Comparison of ENCODE assay signal across 8 mouse cellular contexts in the genomic region with DNA sequence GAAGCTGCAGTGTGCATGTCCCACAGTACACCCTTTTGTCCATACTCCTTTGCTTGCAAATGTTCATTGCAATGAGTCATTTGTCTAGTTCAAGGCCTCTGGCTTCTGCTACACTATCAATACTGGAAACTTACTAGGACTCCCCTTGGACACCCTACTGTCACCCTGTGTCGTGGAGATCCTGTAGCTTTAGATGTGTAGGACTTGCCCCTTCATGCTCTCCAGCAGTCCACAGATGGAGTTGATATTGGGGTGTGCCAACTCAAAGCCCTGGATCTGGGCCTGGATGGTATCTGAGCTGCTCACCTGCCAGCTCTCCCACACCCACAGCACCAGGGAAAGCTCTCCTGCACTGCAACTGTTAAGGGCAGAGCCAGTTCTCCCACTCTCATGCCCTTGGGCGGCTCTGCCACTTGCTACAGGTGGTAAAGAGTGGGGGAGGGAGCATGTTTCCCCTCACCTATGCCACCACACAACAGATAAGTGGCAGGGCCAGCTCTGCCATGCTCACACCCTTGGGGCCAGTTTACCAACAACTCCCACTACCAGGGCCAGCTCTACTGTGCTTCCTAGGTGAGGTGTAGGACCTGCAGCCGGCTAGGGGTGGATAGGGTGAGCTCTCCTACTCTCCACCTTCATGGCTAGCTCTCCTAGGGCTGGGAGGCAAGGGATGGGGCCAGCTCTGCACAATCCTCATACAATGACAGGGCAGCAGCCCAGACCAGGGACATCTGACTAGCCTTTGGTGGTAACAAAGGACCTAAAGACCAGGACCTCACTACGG. TPM values are rescaled to one million over a fixed set of nuclear protein-coding genes. Genes with fewer than 3 reads are reported as not detected.
DNase-seq lines count a peak whose midpoint lies in the region; ATAC-seq and TF ChIP-seq lines count a peak whose summit lies in the region.

No protein-coding gene starts in this region.

- no peak for DNase-seq in kidney, adult 11 months
- peak; percentile 25 for DNase-seq in kidney, postnatal 10 days
- DNase-seq in midbrain, postnatal 0 days (ENCODE audit: low spot score), result no peak
- DNase-seq in gastrocnemius, postnatal 36 days, result no peak
- DNase-seq in adrenal gland, postnatal 10 days, result no peak
- no peak for DNase-seq in right cerebral cortex, postnatal 36 days (ENCODE audit: low spot score in 2 of 2)

- 43% methylated on average over 4 of the region's 4 CpGs for WGBS in kidney, embryonic 15.5 days
- 40% methylated on average over 4 of the region's 4 CpGs for WGBS in embryonic facial prominence, embryonic 13.5 days
- WGBS in midbrain, postnatal 0 days, result 43% methylated on average over 4 of the region's 4 CpGs

- H3K9me3 ChIP-seq in kidney, embryonic 15.5 days (replicated peaks), result no peaks in the 10 kb centered on the region
- H3K9me3 ChIP-seq in embryonic facial prominence, embryonic 13.5 days, result no peaks in the 10 kb centered on the region
- H3K9me3 ChIP-seq in midbrain, postnatal 0 days (ENCODE audit: low read length), result no peaks in the 10 kb centered on the region

- no peaks in the 10 kb centered on the region for H3K27me3 ChIP-seq in kidney, embryonic 15.5 days
- no peaks in the 10 kb centered on the region for H3K27me3 ChIP-seq in embryonic facial prominence, embryonic 13.5 days
- H3K27me3 ChIP-seq in midbrain, postnatal 0 days (ENCODE audit: insufficient read depth, low read length), result no peaks in the 10 kb centered on the region

- peak overlapping the region; percentile 30; the same call in 1 of the 2 replicates for H3K27ac ChIP-seq in kidney, embryonic 15.5 days
- no peak overlapping the region; the same call in 1 of the 2 replicates for H3K27ac ChIP-seq in embryonic facial prominence, embryonic 13.5 days
- H3K27ac ChIP-seq in midbrain, postnatal 0 days (ENCODE audit: low read depth, low read length), result no peak overlapping the region

- H3K9ac ChIP-seq in kidney, embryonic 15.5 days, result no peak overlapping the region
- no peak overlapping the region for H3K9ac ChIP-seq in embryonic facial prominence, embryonic 13.5 days
- 0 out of 2 replicates have a peak overlapping the region, but pooled peaks have one; percentile 1 for H3K9ac ChIP-seq in midbrain, postnatal 0 days (replicated peaks; ENCODE audit: low read length, poor library complexity, severe bottlenecking)

- ATAC-seq in kidney, embryonic 15.5 days (replicated peaks; ENCODE audit: low FRiP score), result peak; percentile 57
- ATAC-seq in embryonic facial prominence, embryonic 13.5 days (ENCODE audit: insufficient number of reproducible peaks, insufficient read depth, low FRiP score, low TSS enrichment, low read depth), result peak; percentile 15; the same call in 1 of the 2 replicates
- peak; percentile 21; the same call in 1 of the 2 replicates for ATAC-seq in midbrain, postnatal 0 days (ENCODE audit: low FRiP score)

- H3K36me3 ChIP-seq in kidney, embryonic 15.5 days, result peaks cover 44% of the 10 kb centered on the region
- H3K36me3 ChIP-seq in embryonic facial prominence, embryonic 13.5 days, result peaks cover 40% of the 10 kb centered on the region
- peaks cover 15% of the 10 kb centered on the region for H3K36me3 ChIP-seq in midbrain, postnatal 0 days (ENCODE audit: insufficient read depth, low read length)

- no peak for TF ChIP-seq CTCF in midbrain, postnatal 0 days (IDR thresholded peaks at IDR 0.05)

- intact Hi-C loops in gastrocnemius, postnatal 36 days (cut with DNase I), result loop anchor here (5.0 to 10.0 kb wide), 2 partner anchors 221 to 718 kb away; partner anchors contain the start of gene Xylt1

- H3K4me1 ChIP-seq in kidney, embryonic 15.5 days, result no peaks in the 10 kb centered on the region
- H3K4me1 ChIP-seq in embryonic facial prominence, embryonic 13.5 days, result no peaks in the 10 kb centered on the region
- H3K4me1 ChIP-seq in midbrain, postnatal 0 days (ENCODE audit: insufficient read depth, low read length), result no peaks in the 10 kb centered on the region

- no peak overlapping the region for H3K4me2 ChIP-seq in kidney, embryonic 15.5 days
- no peak overlapping the region for H3K4me2 ChIP-seq in embryonic facial prominence, embryonic 13.5 days
- H3K4me2 ChIP-seq in midbrain, postnatal 0 days (ENCODE audit: low read depth, low read length, poor library complexity, severe bottlenecking), result no peak overlapping the region

- H3K4me3 ChIP-seq in kidney, embryonic 15.5 days (replicated peaks), result no peak overlapping the region
- H3K4me3 ChIP-seq in embryonic facial prominence, embryonic 13.5 days, result no peak overlapping the region
- no peak overlapping the region for H3K4me3 ChIP-seq in midbrain, postnatal 0 days (ENCODE audit: low read depth, low read length)

RNA-seq across cellular contexts. Expression of gene Rps15a, which starts 13.1 kb away (rescaled TPM):
- 803 and 853 TPM in 2 replicates for polyA plus RNA-seq in kidney, embryonic 15.5 days (2015; fragmentation: Nextera tagmentation; extraction: Ambion mirVana)
- 855 and 911 TPM in 2 replicates for polyA plus RNA-seq in embryonic facial prominence, embryonic 13.5 days (2015; fragmentation: Nextera tagmentation; extraction: Ambion mirVana)
- total RNA-seq in midbrain, postnatal 0 days (2014; rRNA removed), result 196 and 242 TPM in 2 replicates
- polyA plus RNA-seq in midbrain, postnatal 0 days (2015; fragmentation: Nextera tagmentation; extraction: Ambion mirVana), result 322 and 337 TPM in 2 replicates
- total RNA-seq in gastrocnemius, postnatal 36 days (2021), result 100 to 1,000 TPM; 374 to 433 TPM
- total RNA-seq in adrenal gland, postnatal 10 days (2021), result 100 to 1,000 TPM; 881 to 957 TPM

RNA-seq across cellular contexts. Expression of gene Arl6ip1, which starts 26.6 kb away (rescaled TPM):
- 517 and 562 TPM in 2 replicates for polyA plus RNA-seq in kidney, embryonic 15.5 days (2015; fragmentation: Nextera tagmentation; extraction: Ambion mirVana)
- polyA plus RNA-seq in embryonic facial prominence, embryonic 13.5 days (2015; fragmentation: Nextera tagmentation; extraction: Ambion mirVana), result 525 and 530 TPM in 2 replicates
- 444 and 461 TPM in 2 replicates for total RNA-seq in midbrain, postnatal 0 days (2014; rRNA removed)
- polyA plus RNA-seq in midbrain, postnatal 0 days (2015; fragmentation: Nextera tagmentation; extraction: Ambion mirVana), result 651 and 727 TPM in 2 replicates
- 1 to 10 TPM; 8.5 TPM for total RNA-seq in gastrocnemius, postnatal 36 days (2021)
- total RNA-seq in adrenal gland, postnatal 10 days (2021), result 100 to 1,000 TPM; 148 to 152 TPM

Comparison
In these comparisons a context has a peak if more than half of its experiments do, and no peak if none do; other contexts are left out.
1. RNA of gene Arl6ip1, which starts 26.6 kb away (total RNA-seq): 444 to 461 TPM in midbrain, postnatal 0 days and 148 to 152 TPM in adrenal gland, postnatal 10 days; 8.5 TPM in gastrocnemius, postnatal 36 days; every median in the first group is over 10 times any median in the second.
2. Peak in every context shown above with its lines, with median percentiles within 50 percentile points of each other: ATAC-seq.